23 mouse cellular contexts compared by ENCODE assay signal in the genomic region with DNA sequence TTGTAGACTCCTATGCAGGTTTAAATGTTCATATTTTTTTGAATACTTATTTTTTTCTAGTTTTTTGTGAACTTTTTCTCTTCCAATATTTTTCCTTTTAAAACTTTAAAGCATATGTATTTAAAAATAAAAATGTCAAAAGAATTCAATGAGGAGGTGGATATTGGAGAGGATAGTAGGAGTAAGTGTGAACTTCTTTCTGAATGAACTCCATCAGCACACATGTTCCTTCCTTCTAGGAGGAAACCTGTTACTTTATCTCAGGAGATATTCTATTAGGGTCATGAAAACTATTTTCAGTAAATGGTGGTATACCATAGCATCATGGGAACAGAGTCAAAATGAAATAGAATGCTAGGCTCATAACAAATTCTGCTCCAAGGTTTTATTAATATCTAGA. TPM values are rescaled to one million over a fixed set of nuclear protein-coding genes. Genes with fewer than 3 reads are reported as not detected.
DNase-seq lines count a peak whose midpoint lies in the region; ATAC-seq and TF ChIP-seq lines count a peak whose summit lies in the region.
"Had no signal": no experiment of that assay in that cellular context is flagged by ENCODE, and none has a peak within 500 bp of the region (broad histone marks: within the 10 kb centered on the region; RNA-seq: fewer than 3 reads in every experiment).

No protein-coding gene starts in this region.

- no peak for DNase-seq in frontal cortex, postnatal 36 days (ENCODE audit: low spot score in 2 of 2)
- peak; percentile 50 for DNase-seq in brain, adult 2 months (ENCODE audit: low read depth, low spot score)
- peak; percentile 49 for DNase-seq in telencephalon, adult 2 months (ENCODE audit: low read depth, low spot score)
- DNase-seq in left cerebral cortex, adult 2 months (ENCODE audit: extremely low spot score in 1 of 2, low spot score in 2 of 2), result no peak
- DNase-seq in natural killer cell, adult 2 months (ENCODE audit: low spot score in 2 of 2), result no peak
- DNase-seq: adrenal gland, adult 2 months; adrenal gland, adult 8-10 months; adrenal gland, postnatal 10 days; adrenal gland, postnatal 14 days; adrenal gland, postnatal 25 days; adrenal gland, postnatal 36 days; B cell, adult 2 months; cerebellum, adult 11 months; cerebellum, adult 11-12 months; cerebellum, adult 18-20 months; cerebellum, adult 2 months had no signal

- H3K4me3 ChIP-seq in left cerebral cortex, adult 2 months, result no peak overlapping the region

- H3K27ac ChIP-seq in left cerebral cortex, adult 2 months, result no peak overlapping the region

- ATAC-seq in frontal cortex, adult (ENCODE audit: low TSS enrichment), result peak; percentile 67; the same call in 1 of the 2 replicates
- ATAC-seq: activated CD4-positive, CD25-positive, alpha-beta regulatory T cell, adult 4 months; CD4-positive, CD25-positive, alpha-beta regulatory T cell, adult 4 months; Patski had no signal

- TF ChIP-seq CTCF in left cerebral cortex, adult 2 months (IDR thresholded peaks at IDR 0.05), result no peak

- intact Hi-C loops in left cerebral cortex, adult 2 months (cut with DNase I), result no loop called here

RNA-seq across cellular contexts. Expression of a gene that starts 30.2 kb away (rescaled TPM):
- total RNA-seq in left cerebral cortex, adult 2 months (2021), result 10 to 100 TPM; 18.6 to 23.6 TPM
- total RNA-seq: CH12.LX, ES-E14, MEL had no signal

Comparison
In these comparisons a context has a peak if more than half of its experiments do, and no peak if none do; other contexts are left out.
1. DNase-seq: peak in brain, adult 2 months (single experiment) and telencephalon, adult 2 months (single experiment); none in frontal cortex, postnatal 36 days (0 of 2), left cerebral cortex, adult 2 months (0 of 2) and natural killer cell, adult 2 months (0 of 2).